Mouse (Mus musculus): ENCODE measurements at regions not wholly inside any gene's neighbourhood (a gene's known extent, or its start where the extent isn't known, plus 50 kb on each side); places are given as distances from the start of the nearest gene placed in this dataset.

DNA sequence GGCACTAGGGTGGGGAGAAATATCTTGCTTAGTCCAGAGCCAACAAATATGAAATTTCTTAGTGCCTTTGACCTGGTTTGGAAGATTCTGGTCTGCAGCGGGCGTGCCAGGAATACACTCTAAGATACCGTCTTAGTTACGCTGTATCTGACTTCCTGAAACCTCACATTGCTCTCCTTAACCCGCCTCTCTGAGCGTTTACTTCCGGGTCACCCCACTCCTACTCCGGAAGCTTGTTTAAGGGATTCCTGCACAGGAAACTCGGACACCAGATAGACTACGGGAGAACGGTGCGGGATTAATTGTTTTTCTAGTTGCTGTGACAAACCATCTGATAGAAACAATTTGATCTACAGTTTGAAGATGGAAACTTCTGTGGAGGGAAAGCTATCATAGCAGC lies 442.3 kb downstream of the Tshz3 start:
- WGBS: 92% methylated on average over 12 of the region's 12 CpGs
- H3K27ac ChIP-seq (replicated peaks): no peak overlapping the region

DNA sequence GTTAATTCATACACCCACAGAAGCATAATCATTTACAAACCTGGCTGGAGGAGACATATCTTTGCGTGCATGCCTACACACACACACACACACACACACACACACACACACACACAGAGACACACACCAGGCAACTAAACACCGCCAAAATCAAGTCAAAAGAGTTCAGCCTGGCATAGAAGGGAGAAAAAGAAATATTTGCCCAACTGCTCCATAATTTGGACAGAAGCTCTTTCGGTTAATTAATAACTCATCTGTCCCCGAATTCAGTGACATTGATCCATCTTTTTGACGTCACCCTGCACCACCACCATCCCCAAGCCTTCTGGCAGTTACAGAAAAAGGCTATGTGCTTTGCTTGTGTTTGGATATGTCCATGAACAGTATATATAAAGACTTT lies 444.9 kb downstream of the Tshz3 start:
- Histone ChIP-seq H3K9me3 (no peaks in the 10 kb centered on the region), H3K4me1 (peaks cover 11% of the 10 kb centered on the region), H3K27me3 (replicated peaks; ENCODE audit: low read depth, poor library complexity, severe bottlenecking) (no peaks in the 10 kb centered on the region), H3K36me3 (replicated peaks) (no peaks in the 10 kb centered on the region), H3K27ac (replicated peaks) (no peak overlapping the region), H3K4me3 (no peak overlapping the region)
- WGBS: 91% methylated on average over 5 of the region's 5 CpGs
- no peak for DNase-seq (ENCODE audit: low spot score)

More for the DNA sequence above, 442.3 kb downstream of the Tshz3 start:
- H3K4me3 ChIP-seq: no peak overlapping the region
- H3K4me1 ChIP-seq: peaks cover 10% of the 10 kb centered on the region
- no peak for DNase-seq (ENCODE audit: low spot score)
- no peaks in the 10 kb centered on the region for H3K27me3 ChIP-seq (replicated peaks; ENCODE audit: low read depth, poor library complexity, severe bottlenecking)
- H3K36me3 ChIP-seq (replicated peaks): no peaks in the 10 kb centered on the region
- no peaks in the 10 kb centered on the region for H3K9me3 ChIP-seq

DNA sequence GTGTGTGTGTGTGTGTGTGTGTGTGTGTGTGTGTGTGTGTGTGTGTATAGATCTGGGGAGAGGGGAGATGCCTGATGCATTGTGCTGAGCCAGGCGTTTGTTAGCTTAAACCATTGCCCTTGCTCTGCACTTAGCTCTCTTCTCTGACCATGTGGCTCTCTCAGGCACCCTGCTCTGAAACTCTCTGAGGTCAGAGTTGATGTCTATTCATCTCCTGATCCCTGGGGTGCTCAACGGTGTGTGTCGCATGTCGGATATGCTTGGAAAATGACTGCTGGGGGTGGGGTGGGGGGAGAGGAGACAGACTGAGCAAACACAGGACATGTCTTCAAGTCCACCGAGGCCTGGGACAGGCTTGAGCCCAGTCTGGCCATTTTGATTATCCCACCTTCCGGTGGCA lies 446.4 kb downstream of the Tshz3 start:
- Histone ChIP-seq H3K4me3 (no peak overlapping the region), H3K4me1 (peaks cover 11% of the 10 kb centered on the region), H3K27me3 (replicated peaks; ENCODE audit: low read depth, poor library complexity, severe bottlenecking) (no peaks in the 10 kb centered on the region), H3K9me3 (no peaks in the 10 kb centered on the region), H3K27ac (replicated peaks) (no peak overlapping the region), H3K36me3 (replicated peaks) (no peaks in the 10 kb centered on the region)
- DNase-seq (ENCODE audit: low spot score): no peak
- 61% methylated on average over 6 of the region's 6 CpGs for WGBS

DNA sequence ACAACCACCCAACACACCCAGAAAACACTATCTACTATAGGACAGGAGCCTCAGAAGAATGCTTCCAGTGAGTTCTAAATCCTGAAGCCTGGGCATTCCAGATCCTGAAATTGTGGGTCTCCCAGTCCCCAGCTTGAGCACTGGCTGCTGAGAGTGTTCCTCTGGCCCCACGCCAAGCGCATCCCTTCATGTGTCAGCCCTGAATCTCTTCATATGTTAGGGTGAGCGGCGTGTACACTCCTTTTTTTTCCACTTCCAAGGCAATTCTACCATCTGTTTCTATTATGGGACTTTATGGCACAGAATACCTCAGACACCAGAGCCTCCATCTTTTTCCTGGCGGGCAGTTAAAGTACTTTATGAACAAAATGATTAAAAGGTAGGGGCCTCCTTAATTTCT lies 451.8 kb downstream of the Tshz3 start:
- no peak overlapping the region for H3K4me3 ChIP-seq
- H3K27ac ChIP-seq (replicated peaks): no peak overlapping the region
- H3K4me1 ChIP-seq: peaks cover 4% of the 10 kb centered on the region
- WGBS: 92% methylated on average over 5 of the region's 5 CpGs
- H3K36me3 ChIP-seq (replicated peaks): no peaks in the 10 kb centered on the region
- H3K27me3 ChIP-seq (replicated peaks; ENCODE audit: low read depth, poor library complexity, severe bottlenecking): no peaks in the 10 kb centered on the region
- DNase-seq (ENCODE audit: low spot score): no peak
- H3K9me3 ChIP-seq: 0 out of 2 replicates have a peak, but pooled peaks cover 2% of the 10 kb centered on the region

DNA sequence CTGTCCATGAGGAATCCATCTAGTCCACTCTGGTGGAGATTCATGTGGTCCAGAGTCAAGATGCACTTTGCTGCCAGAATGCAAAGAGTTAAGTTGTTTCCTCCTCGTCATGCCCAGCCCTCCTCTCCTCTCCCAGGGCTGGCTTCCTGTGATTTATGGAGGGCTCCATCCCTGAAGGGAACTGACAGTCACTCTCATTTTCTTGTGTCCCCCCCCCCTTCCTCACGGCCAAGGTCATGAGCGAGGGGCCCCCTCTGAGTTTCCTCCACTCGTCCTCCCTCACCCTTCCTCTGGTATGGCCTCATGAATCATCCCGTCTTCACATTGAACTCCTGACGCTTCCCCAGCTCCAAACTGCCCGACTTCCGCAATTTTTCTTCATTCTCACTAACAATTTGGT lies 461.9 kb downstream of the Tshz3 start:
- DNase-seq (ENCODE audit: low spot score): no peak
- no peaks in the 10 kb centered on the region for H3K27me3 ChIP-seq (replicated peaks; ENCODE audit: low read depth, poor library complexity, severe bottlenecking)
- 65% methylated on average over 8 of the region's 8 CpGs for WGBS
- no peak overlapping the region for H3K4me3 ChIP-seq
- H3K9me3 ChIP-seq: 0 out of 2 replicates have a peak, but pooled peaks cover 2% of the 10 kb centered on the region
- H3K4me1 ChIP-seq: no peaks in the 10 kb centered on the region
- no peaks in the 10 kb centered on the region for H3K36me3 ChIP-seq (replicated peaks)
- no peak overlapping the region for H3K27ac ChIP-seq (replicated peaks)

DNA sequence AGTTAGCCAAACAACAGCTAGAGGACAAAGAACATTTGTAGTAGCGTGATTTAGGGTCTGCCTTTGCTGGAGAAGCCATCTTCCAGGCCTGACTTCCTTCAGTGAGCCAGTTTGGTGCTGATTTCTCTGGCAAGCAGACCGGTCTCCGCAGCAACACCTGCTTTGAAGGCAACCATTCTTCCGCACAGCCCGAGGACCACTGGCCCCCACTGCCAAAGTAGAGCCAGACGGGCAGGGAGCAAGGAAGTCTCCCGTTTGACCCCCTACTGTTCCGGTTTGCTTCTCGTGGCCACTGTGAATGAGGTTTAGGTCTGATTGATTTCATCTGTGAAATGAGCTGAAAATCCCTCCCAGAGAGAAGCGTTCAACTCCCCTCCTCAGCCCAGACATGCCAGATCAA lies 471.0 kb downstream of the Tshz3 start:
- Histone ChIP-seq H3K36me3 (replicated peaks) (no peaks in the 10 kb centered on the region), H3K27ac (replicated peaks) (no peak overlapping the region; the same call in 1 of the 2 replicates), H3K4me3 (no peak overlapping the region), H3K27me3 (replicated peaks; ENCODE audit: low read depth, poor library complexity, severe bottlenecking) (no peaks in the 10 kb centered on the region), H3K9me3 (no peaks in the 10 kb centered on the region; the same call in 1 of the 2 replicates), H3K4me1 (peaks cover 7% of the 10 kb centered on the region)
- DNase-seq (ENCODE audit: low spot score): peak; percentile 26
- 63% methylated on average over 10 of the region's 10 CpGs for WGBS

DNA sequence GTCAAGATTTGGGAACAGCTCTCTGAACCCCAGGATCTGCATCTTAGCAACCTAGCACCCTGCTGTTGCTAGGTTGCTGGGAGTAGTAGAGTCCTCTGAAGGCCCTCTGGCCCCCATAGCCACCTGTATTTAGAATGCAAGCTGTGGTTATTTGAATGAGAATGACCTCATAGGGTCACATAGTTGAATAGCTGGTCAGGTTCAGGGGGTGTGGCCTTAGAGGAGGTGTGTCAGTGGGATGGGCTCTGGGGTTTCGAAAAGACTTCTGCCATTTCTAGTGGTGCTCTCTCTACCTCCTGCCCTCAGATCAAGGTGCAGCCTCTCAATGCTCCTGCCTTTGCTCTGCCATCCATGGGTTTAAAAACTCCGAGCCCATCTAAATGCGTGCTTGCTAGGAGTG lies 477.8 kb downstream of the Tshz3 start:
- peaks cover 22% of the 10 kb centered on the region for H3K4me1 ChIP-seq
- no peaks in the 10 kb centered on the region for H3K36me3 ChIP-seq (replicated peaks)
- H3K27me3 ChIP-seq (replicated peaks; ENCODE audit: low read depth, poor library complexity, severe bottlenecking): no peaks in the 10 kb centered on the region
- H3K27ac ChIP-seq (replicated peaks): no peak overlapping the region
- DNase-seq (ENCODE audit: low spot score): no peak
- WGBS: 82% methylated on average over 3 of the region's 3 CpGs
- H3K4me3 ChIP-seq: no peak overlapping the region
- no peaks in the 10 kb centered on the region for H3K9me3 ChIP-seq

DNA sequence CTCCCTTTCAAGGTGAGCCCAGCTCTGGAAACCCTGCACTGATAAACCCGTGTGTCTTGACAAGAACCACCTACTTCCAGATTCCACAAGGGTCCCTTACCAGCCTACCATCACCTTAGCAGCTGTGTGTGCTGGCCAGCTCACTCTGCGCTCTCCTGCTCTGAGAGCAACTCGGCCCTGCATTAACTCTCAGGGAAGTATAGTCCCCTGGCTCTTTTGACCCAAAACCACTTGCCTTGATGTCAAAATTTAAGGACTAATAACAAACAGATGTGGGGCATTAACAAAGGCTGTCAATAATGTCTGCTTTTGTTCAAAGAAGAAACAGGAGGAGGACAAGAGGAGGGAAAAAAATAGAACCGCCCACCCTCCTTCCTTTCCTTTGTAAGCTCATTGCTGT lies 480.3 kb downstream of the Tshz3 start:
- peak; percentile 29 for DNase-seq (ENCODE audit: low spot score)
- H3K4me1 ChIP-seq: peaks cover 30% of the 10 kb centered on the region
- no peaks in the 10 kb centered on the region for H3K36me3 ChIP-seq (replicated peaks)
- no peaks in the 10 kb centered on the region for H3K27me3 ChIP-seq (replicated peaks; ENCODE audit: low read depth, poor library complexity, severe bottlenecking)
- H3K27ac ChIP-seq (replicated peaks): 0 out of 2 replicates have a peak overlapping the region, but pooled peaks have one; percentile 21
- H3K9me3 ChIP-seq: no peaks in the 10 kb centered on the region
- no peak overlapping the region for H3K4me3 ChIP-seq
- WGBS: 31% methylated on average over 4 of the region's 4 CpGs

DNA sequence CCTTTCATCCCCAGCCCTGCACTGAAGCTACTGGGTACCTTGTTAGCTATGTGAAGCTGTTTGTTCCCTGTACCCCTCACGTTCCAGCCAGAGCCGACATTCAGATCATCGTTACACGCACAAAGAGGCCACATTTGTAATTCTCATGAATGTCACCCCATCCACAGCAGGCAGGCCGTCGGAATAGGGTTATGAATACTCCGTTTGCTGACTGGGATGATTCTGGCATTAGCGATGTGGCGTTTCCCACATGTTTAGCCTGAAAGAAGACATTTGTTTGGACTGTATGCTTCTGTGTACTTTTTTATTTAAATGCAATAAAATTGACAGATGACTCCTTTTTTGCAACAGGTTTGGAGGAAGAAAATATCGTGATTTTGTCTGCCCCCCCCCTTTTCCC lies 482.0 kb downstream of the Tshz3 start:
- no peaks in the 10 kb centered on the region for H3K27me3 ChIP-seq (replicated peaks; ENCODE audit: low read depth, poor library complexity, severe bottlenecking)
- no peak for DNase-seq (ENCODE audit: low spot score)
- H3K4me1 ChIP-seq: peaks cover 30% of the 10 kb centered on the region
- H3K4me3 ChIP-seq: no peak overlapping the region
- H3K27ac ChIP-seq (replicated peaks): no peak overlapping the region; the same call in 1 of the 2 replicates
- H3K9me3 ChIP-seq: no peaks in the 10 kb centered on the region
- 69% methylated on average over 10 of the region's 10 CpGs for WGBS
- no peaks in the 10 kb centered on the region for H3K36me3 ChIP-seq (replicated peaks)

DNA sequence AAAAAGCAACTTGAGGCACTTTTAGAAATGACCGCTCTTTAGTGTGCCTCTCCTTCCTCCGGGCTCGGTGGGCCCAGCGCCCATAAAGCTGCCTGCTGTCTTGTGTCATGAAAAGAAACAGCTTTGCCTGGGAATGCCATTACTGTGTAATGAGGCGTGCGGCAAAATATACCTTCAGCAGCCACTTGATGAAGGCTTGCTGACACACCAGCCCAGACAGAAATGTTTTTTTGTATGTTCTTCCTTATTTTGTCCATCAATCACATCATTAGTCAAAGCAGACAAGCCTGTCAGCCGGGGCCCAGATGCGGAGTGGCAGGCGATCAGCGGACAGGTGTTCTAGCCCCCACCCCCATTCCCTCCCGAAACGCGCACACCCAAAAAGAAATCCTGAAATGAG lies 482.5 kb downstream of the Tshz3 start:
- H3K27me3 ChIP-seq (replicated peaks; ENCODE audit: low read depth, poor library complexity, severe bottlenecking): no peaks in the 10 kb centered on the region
- H3K27ac ChIP-seq (replicated peaks): no peak overlapping the region
- peaks cover 30% of the 10 kb centered on the region for H3K4me1 ChIP-seq
- 68% methylated on average over 13 of the region's 13 CpGs for WGBS
- DNase-seq (ENCODE audit: low spot score): no peak
- no peak overlapping the region for H3K4me3 ChIP-seq
- H3K36me3 ChIP-seq (replicated peaks): no peaks in the 10 kb centered on the region
- no peaks in the 10 kb centered on the region for H3K9me3 ChIP-seq

DNA sequence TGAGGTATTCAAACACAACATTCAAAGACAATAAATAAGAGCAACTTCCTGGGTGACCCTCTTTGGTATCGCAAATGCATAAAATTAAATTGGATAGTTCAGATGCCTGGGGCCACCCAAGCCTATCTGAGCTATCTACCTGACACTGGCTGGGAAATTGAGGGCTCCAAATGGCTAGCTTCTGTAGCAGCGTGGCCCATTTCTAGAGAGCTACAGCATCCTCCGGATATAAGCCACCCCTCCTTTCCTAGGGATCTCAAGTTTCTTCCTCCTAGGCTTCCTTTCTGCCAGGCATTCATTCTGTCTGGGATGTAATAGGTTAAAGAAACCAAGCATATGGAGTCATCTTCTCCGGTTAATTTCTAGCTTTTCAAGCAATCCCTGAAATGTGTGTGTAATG lies 483.2 kb downstream of the Tshz3 start:
- no peak for DNase-seq (ENCODE audit: low spot score)
- 50% methylated on average over 4 of the region's 4 CpGs for WGBS
- H3K27me3 ChIP-seq (replicated peaks; ENCODE audit: low read depth, poor library complexity, severe bottlenecking): no peaks in the 10 kb centered on the region
- H3K4me1 ChIP-seq: peaks cover 30% of the 10 kb centered on the region
- no peak overlapping the region for H3K27ac ChIP-seq (replicated peaks)
- no peak overlapping the region for H3K4me3 ChIP-seq
- H3K9me3 ChIP-seq: no peaks in the 10 kb centered on the region
- no peaks in the 10 kb centered on the region for H3K36me3 ChIP-seq (replicated peaks)

DNA sequence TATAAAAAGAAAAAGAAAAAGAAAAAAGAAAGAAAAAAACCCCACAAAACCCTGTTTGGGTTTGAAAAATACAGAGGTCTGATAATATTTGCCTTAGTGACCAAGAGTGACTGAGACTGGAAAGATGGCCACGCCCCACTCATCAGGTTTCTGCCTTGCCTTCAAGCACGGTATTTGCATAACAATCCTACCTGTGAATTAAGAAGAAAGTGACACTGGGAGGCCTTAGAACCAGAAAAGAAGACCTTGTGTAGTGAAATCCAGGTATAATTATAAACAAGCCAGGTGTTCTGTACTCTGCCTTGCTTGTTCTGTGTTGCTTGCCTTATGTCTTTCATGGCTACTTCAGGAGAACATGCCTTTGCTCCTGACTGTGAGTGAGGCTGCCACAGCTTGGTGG lies 494.6 kb downstream of the Tshz3 start:
- no peak overlapping the region for H3K4me3 ChIP-seq
- no peak for DNase-seq (ENCODE audit: low spot score)
- WGBS: 22% methylated on average over 2 of the region's 2 CpGs
- H3K9me3 ChIP-seq: no peaks in the 10 kb centered on the region
- H3K4me1 ChIP-seq: no peaks in the 10 kb centered on the region
- no peaks in the 10 kb centered on the region for H3K36me3 ChIP-seq (replicated peaks)
- H3K27me3 ChIP-seq (replicated peaks; ENCODE audit: low read depth, poor library complexity, severe bottlenecking): no peaks in the 10 kb centered on the region
- no peak overlapping the region for H3K27ac ChIP-seq (replicated peaks)

DNA sequence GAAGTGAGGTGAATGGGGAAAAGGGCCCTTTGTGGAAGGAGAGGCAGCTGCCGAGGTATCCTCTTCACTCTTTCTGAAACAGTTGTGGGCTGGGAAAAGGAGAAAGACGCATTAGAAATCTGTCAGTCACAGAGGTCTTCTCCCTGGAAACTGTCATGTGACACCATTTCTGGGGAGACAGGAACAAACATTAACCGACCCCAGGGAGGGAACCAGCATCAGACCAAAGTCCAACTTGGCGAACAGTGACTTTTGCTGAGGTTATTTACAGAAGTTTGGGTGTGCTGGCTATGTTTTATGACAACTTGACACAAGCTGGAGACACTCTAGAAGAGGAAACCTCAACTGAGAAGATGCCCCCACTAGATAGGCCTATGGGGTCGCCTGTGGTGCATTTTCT lies 506.9 kb downstream of the Tshz3 start:
- H3K27ac ChIP-seq (replicated peaks): no peak overlapping the region
- no peaks in the 10 kb centered on the region for H3K27me3 ChIP-seq (replicated peaks; ENCODE audit: low read depth, poor library complexity, severe bottlenecking)
- no peaks in the 10 kb centered on the region for H3K4me1 ChIP-seq

DNA sequence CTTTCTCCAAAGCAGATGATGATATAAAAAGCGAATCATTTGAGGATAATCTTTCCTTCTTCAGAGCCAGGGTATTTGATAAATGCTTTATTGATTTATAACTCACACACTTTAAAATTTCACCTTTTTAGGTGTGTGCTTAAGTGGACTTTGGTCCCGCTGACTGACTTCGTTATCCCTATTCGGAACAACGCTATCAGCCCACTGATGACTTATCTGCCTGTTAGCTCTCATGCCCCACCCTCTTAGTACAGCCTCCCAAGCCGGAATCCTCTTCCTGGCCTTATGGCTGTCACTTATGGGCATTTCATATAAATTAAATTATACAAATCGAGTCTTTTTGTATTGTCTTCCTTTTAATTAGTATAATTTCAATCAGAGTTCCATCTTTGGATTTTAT lies 510.4 kb downstream of the Tshz3 start:
- Histone ChIP-seq H3K36me3 (replicated peaks) (no peaks in the 10 kb centered on the region), H3K27me3 (replicated peaks; ENCODE audit: low read depth, poor library complexity, severe bottlenecking) (no peaks in the 10 kb centered on the region), H3K27ac (replicated peaks) (no peak overlapping the region), H3K9me3 (no peaks in the 10 kb centered on the region), H3K4me1 (peaks cover 4% of the 10 kb centered on the region), H3K4me3 (no peak overlapping the region)
- 89% methylated on average over 7 of the region's 7 CpGs for whole genome bisulfite sequencing
- no peak for DNase-seq (ENCODE audit: low spot score)

More for the DNA sequence above, 506.9 kb downstream of the Tshz3 start:
- no peaks in the 10 kb centered on the region for H3K36me3 ChIP-seq (replicated peaks)
- DNase-seq (ENCODE audit: low spot score): no peak
- 78% methylated on average over 5 of the region's 5 CpGs for WGBS
- no peaks in the 10 kb centered on the region for H3K9me3 ChIP-seq
- H3K4me3 ChIP-seq: no peak overlapping the region
